ENCODE assay signal across 9 mouse cellular contexts in the genomic region with DNA sequence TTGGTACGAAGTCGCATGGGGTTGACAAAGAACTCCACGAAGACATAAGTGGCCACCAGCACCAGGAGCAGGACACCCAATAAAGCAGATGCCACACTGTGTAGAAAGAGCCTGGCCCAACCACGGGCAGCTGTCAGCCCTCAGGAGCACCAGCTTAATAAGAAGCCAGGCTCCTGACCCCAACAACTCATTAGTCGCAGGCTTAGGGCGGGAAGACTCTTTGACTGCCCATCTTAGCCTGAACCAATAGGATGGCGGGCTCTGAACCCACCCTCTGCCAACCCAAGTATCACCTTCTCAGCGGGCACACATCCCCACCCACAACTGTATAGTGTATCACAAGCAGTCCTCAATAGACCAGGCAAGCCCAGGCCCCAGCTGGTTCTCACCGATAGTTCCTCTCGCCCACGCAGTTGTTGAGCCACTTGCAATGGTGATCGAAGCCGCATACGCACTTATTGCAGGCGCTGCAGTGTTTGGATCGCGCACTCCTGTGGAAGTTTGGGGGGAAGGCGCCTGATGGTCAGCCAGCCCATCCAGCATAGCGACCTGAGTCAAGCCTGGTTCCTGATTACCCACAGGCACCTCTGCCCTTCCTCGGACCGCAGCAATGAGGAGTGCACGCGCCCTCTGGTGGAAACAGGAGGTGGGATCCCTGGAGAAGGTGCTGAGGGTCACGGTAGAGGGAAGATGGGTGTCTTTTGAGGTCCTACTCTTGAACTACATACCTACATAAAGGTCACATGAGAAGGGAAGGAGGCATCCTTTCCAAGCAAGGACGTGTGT. TPM values are rescaled to one million over a fixed set of nuclear protein-coding genes. Genes with fewer than 3 reads are reported as not detected.
DNase-seq lines count a peak whose midpoint lies in the region; ATAC-seq and TF ChIP-seq lines count a peak whose summit lies in the region.
"Had no signal": no experiment of that assay in that cellular context is flagged by ENCODE, and none has a peak within 500 bp of the region (broad histone marks: within the 10 kb centered on the region; RNA-seq: fewer than 3 reads in every experiment).

No protein-coding gene starts in this region.

- 44% methylated on average over 25 of the region's 25 CpGs for WGBS in forebrain, postnatal 0 days
- 44% methylated on average over 25 of the region's 25 CpGs for WGBS in forebrain, embryonic 16.5 days
- WGBS in midbrain, postnatal 0 days: 46% methylated on average over 25 of the region's 25 CpGs

- H3K27me3 ChIP-seq in forebrain, postnatal 0 days (ENCODE audit: insufficient read depth, low read length): no peaks in the 10 kb centered on the region
- no peaks in the 10 kb centered on the region for H3K27me3 ChIP-seq in forebrain, embryonic 16.5 days (replicated peaks; ENCODE audit: control insufficient read depth, insufficient read depth, low read length)
- no peaks in the 10 kb centered on the region for H3K27me3 ChIP-seq in midbrain, postnatal 0 days (ENCODE audit: insufficient read depth, low read length)

- no peaks in the 10 kb centered on the region for H3K9me3 ChIP-seq in forebrain, postnatal 0 days (ENCODE audit: low read length)
- H3K9me3 ChIP-seq in forebrain, embryonic 16.5 days (ENCODE audit: control insufficient read depth, low read length): no peaks in the 10 kb centered on the region
- no peaks in the 10 kb centered on the region for H3K9me3 ChIP-seq in midbrain, postnatal 0 days (ENCODE audit: low read length)
- H3K9me3 ChIP-seq: heart, embryonic 15.5 days had no signal

- no peak overlapping the region for H3K4me2 ChIP-seq in forebrain, postnatal 0 days (ENCODE audit: low read depth)
- H3K4me2 ChIP-seq in forebrain, embryonic 16.5 days (ENCODE audit: low read length): no peak overlapping the region
- no peak overlapping the region for H3K4me2 ChIP-seq in midbrain, postnatal 0 days (ENCODE audit: low read depth, low read length, poor library complexity, severe bottlenecking)
- H3K4me2 ChIP-seq: heart, embryonic 15.5 days had no signal

- TF ChIP-seq CTCF in forebrain, postnatal 0 days (IDR thresholded peaks at IDR 0.05; ENCODE audit: low read depth): peak; percentile 82
- peak; percentile 64; the same call in 1 of the 2 replicates for TF ChIP-seq CTCF in bone marrow macrophage, adult 2 months (IDR thresholded peaks at IDR 0.05; ENCODE audit: low read depth, low read length)
- peak; percentile 84 for TF ChIP-seq CTCF in midbrain, postnatal 0 days (IDR thresholded peaks at IDR 0.05)

- ATAC-seq in forebrain, postnatal 0 days: no peak
- ATAC-seq in forebrain, embryonic 16.5 days: no peak
- ATAC-seq in erythroid progenitor cell, adult 5-6 weeks (replicated peaks; ENCODE audit: low FRiP score, poor library complexity, severe bottlenecking): peak; percentile 64; the same call in 1 of the 2 replicates
- ATAC-seq in midbrain, postnatal 0 days (ENCODE audit: low FRiP score): no peak

- H3K36me3 ChIP-seq in forebrain, postnatal 0 days (ENCODE audit: insufficient read depth): peaks cover 10% of the 10 kb centered on the region
- H3K36me3 ChIP-seq in forebrain, embryonic 16.5 days (ENCODE audit: control insufficient read depth, insufficient read depth): no peaks in the 10 kb centered on the region
- peaks cover 18% of the 10 kb centered on the region; the same call in 1 of the 2 replicates for H3K36me3 ChIP-seq in midbrain, postnatal 0 days (ENCODE audit: insufficient read depth, low read length)
- H3K36me3 ChIP-seq: heart, embryonic 15.5 days had no signal

- H3K4me3 ChIP-seq in forebrain, postnatal 0 days (ENCODE audit: low read depth, low read length): no peak overlapping the region
- no peak overlapping the region for H3K4me3 ChIP-seq in forebrain, embryonic 16.5 days (replicated peaks; ENCODE audit: low read length)
- H3K4me3 ChIP-seq in bone marrow macrophage, adult 2 months (ENCODE audit: insufficient read depth, low read length): no peak overlapping the region
- no peak overlapping the region for H3K4me3 ChIP-seq in midbrain, postnatal 0 days (ENCODE audit: low read depth, low read length)
- H3K4me3 ChIP-seq: heart, embryonic 15.5 days had no signal

- no peak overlapping the region for H3K27ac ChIP-seq in forebrain, postnatal 0 days (ENCODE audit: low read depth, low read length)
- H3K27ac ChIP-seq in forebrain, embryonic 16.5 days (ENCODE audit: low read length): no peak overlapping the region
- no peak overlapping the region for H3K27ac ChIP-seq in bone marrow macrophage, adult 2 months (ENCODE audit: insufficient read depth, low read depth, low read length)
- no peak overlapping the region for H3K27ac ChIP-seq in midbrain, postnatal 0 days (ENCODE audit: low read depth, low read length)

- TF ChIP-seq POLR2A in bone marrow macrophage, adult 2 months (IDR thresholded peaks at IDR 0.05; ENCODE audit: borderline replicate concordance, low read depth, low read length): no peak

- no peak for DNase-seq in forebrain, postnatal 0 days
- peak; percentile 35 for DNase-seq in 3T3-L1 (ENCODE audit: low read depth, low spot score)
- DNase-seq in kidney, postnatal 4 days: peak; percentile 80 to 85
- no peak for DNase-seq in midbrain, postnatal 0 days (ENCODE audit: low spot score)
- no peak for DNase-seq in layer of hippocampus, adult 8-10 months (ENCODE audit: low spot score in 2 of 2)

- no peak overlapping the region for H3K9ac ChIP-seq in forebrain, postnatal 0 days
- no peak overlapping the region for H3K9ac ChIP-seq in forebrain, embryonic 16.5 days (replicated peaks; ENCODE audit: low read depth, low read length)
- H3K9ac ChIP-seq in midbrain, postnatal 0 days (replicated peaks; ENCODE audit: low read length, poor library complexity, severe bottlenecking): no peak overlapping the region
- H3K9ac ChIP-seq: heart, embryonic 15.5 days had no signal

- peaks cover 16% of the 10 kb centered on the region for H3K4me1 ChIP-seq in forebrain, postnatal 0 days (ENCODE audit: insufficient read depth)
- H3K4me1 ChIP-seq in forebrain, embryonic 16.5 days (replicated peaks; ENCODE audit: control insufficient read depth, insufficient read depth, low read length): peaks cover 15% of the 10 kb centered on the region
- H3K4me1 ChIP-seq in bone marrow macrophage, adult 2 months (ENCODE audit: control insufficient read depth, insufficient read depth, low read length): no peaks in the 10 kb centered on the region; the same call in 1 of the 2 replicates
- H3K4me1 ChIP-seq in midbrain, postnatal 0 days (ENCODE audit: insufficient read depth, low read length): peaks cover 5% of the 10 kb centered on the region

RNA-seq across cellular contexts. Expression of gene Tppp3, which starts 5.5 kb away (rescaled TPM):
- total RNA-seq in forebrain, postnatal 0 days (2014; rRNA removed): 66.6 and 80.6 TPM in 2 replicates
- polyA plus RNA-seq in forebrain, postnatal 0 days (2015; fragmentation: Nextera tagmentation; extraction: Ambion mirVana): 74.6 and 106 TPM in 2 replicates
- 28.9 and 56.5 TPM in 2 replicates for polyA plus RNA-seq in forebrain, embryonic 16.5 days (2015; fragmentation: Nextera tagmentation; extraction: Ambion mirVana)
- polyA plus RNA-seq in bone marrow macrophage, adult 2 months (2012; ENCODE audit: insufficient read depth, insufficient read length, missing spikeins): 1.2 and 1.6 TPM in 2 replicates
- total RNA-seq in erythroid progenitor cell, adult 5-6 weeks (2015; ENCODE audit: low replicate concordance): 2.5 TPM in 1 of 2 replicates, not detected in the other
- total RNA-seq in erythroid progenitor cell, adult 5-6 weeks (2017; ENCODE audit: low replicate concordance): 2.2 TPM in 1 of 2 replicates, not detected in the other
- 75.0 and 82.8 TPM in 2 replicates for total RNA-seq in midbrain, postnatal 0 days (2014; rRNA removed)
- 159 and 164 TPM in 2 replicates for polyA plus RNA-seq in midbrain, postnatal 0 days (2015; fragmentation: Nextera tagmentation; extraction: Ambion mirVana)
- total RNA-seq in layer of hippocampus, adult 8-10 months (2022): 10 to 100 TPM; 42.2 to 55.5 (median 47.9) TPM

RNA-seq across cellular contexts. Expression of gene Zdhhc1, which starts 19.9 kb away (rescaled TPM):
- 22.9 and 30.4 TPM in 2 replicates for total RNA-seq in forebrain, postnatal 0 days (2014; rRNA removed)
- 16.2 and 22.7 TPM in 2 replicates for polyA plus RNA-seq in forebrain, postnatal 0 days (2015; fragmentation: Nextera tagmentation; extraction: Ambion mirVana)
- 26.3 and 33.3 TPM in 2 replicates for polyA plus RNA-seq in forebrain, embryonic 16.5 days (2015; fragmentation: Nextera tagmentation; extraction: Ambion mirVana)
- 16.0 and 16.3 TPM in 2 replicates for polyA plus RNA-seq in bone marrow macrophage, adult 2 months (2012; ENCODE audit: insufficient read depth, insufficient read length, missing spikeins)
- 2.5 TPM in 1 of 2 replicates, not detected in the other for total RNA-seq in erythroid progenitor cell, adult 5-6 weeks (2015; ENCODE audit: low replicate concordance)
- total RNA-seq in erythroid progenitor cell, adult 5-6 weeks (2017; ENCODE audit: low replicate concordance): 0.39 TPM in 1 of 2 replicates, not detected in the other
- 32.9 and 47.2 TPM in 2 replicates for total RNA-seq in midbrain, postnatal 0 days (2014; rRNA removed)
- polyA plus RNA-seq in midbrain, postnatal 0 days (2015; fragmentation: Nextera tagmentation; extraction: Ambion mirVana): 27.3 and 27.9 TPM in 2 replicates
- 10 to 100 TPM; 35.1 to 41.2 (median 40.8) TPM for total RNA-seq in layer of hippocampus, adult 8-10 months (2022)

RNA-seq across cellular contexts. Expression of gene Hsd11b2, which starts 41.7 kb away (rescaled TPM):
- total RNA-seq in forebrain, postnatal 0 days (2014; rRNA removed): 0.38 and 0.52 TPM in 2 replicates
- 1.3 and 2.6 TPM in 2 replicates for polyA plus RNA-seq in forebrain, postnatal 0 days (2015; fragmentation: Nextera tagmentation; extraction: Ambion mirVana)
- polyA plus RNA-seq in forebrain, embryonic 16.5 days (2015; fragmentation: Nextera tagmentation; extraction: Ambion mirVana): 0.35 and 0.48 TPM in 2 replicates
- not detected in 2 replicates for polyA plus RNA-seq in bone marrow macrophage, adult 2 months (2012; ENCODE audit: insufficient read depth, insufficient read length, missing spikeins)
- total RNA-seq in erythroid progenitor cell, adult 5-6 weeks (2015; ENCODE audit: low replicate concordance): not detected in 2 replicates
- total RNA-seq in erythroid progenitor cell, adult 5-6 weeks (2017; ENCODE audit: low replicate concordance): not detected in 2 replicates
- total RNA-seq in midbrain, postnatal 0 days (2014; rRNA removed): 0.57 and 0.88 TPM in 2 replicates
- polyA plus RNA-seq in midbrain, postnatal 0 days (2015; fragmentation: Nextera tagmentation; extraction: Ambion mirVana): 1.3 and 1.9 TPM in 2 replicates
- total RNA-seq in layer of hippocampus, adult 8-10 months (2022): not detected

Comparison
In these comparisons a context has a peak if more than half of its experiments do, and no peak if none do; other contexts are left out.
1. DNase-seq: peak in 3T3-L1 (single experiment) and kidney, postnatal 4 days (2 of 2); none in forebrain, postnatal 0 days (single experiment), midbrain, postnatal 0 days (single experiment) and layer of hippocampus, adult 8-10 months (0 of 2).
2. RNA of gene Tppp3, which starts 5.5 kb away (total RNA-seq): 75.0 to 82.8 TPM in midbrain, postnatal 0 days, 66.6 to 80.6 TPM in forebrain, postnatal 0 days and 42.2 to 55.5 TPM in layer of hippocampus, adult 8-10 months; 2.2 to 2.5 TPM in erythroid progenitor cell, adult 5-6 weeks; every median in the first group is over 10 times any median in the second.
3. Peak in every context shown above with its lines, with median percentiles within 50 percentile points of each other: CTCF ChIP-seq.